Mouse (Mus musculus) ZHBTc4 (cell line): Measurements from ENCODE around the gene Prl3d2.
"Not testable (repeated sequence)": the region's sequence is repeated elsewhere in the genome, so short reads cannot be mapped to it uniquely, and the experiment has no call there.

Experiments used
- DNase-seq: peaks from one replicate; pipeline ENCODE4 v3.0.0-alpha.2; 2011; ENCODE audit warnings: low read depth, low spot score

Gene Prl3d2

GRCm38 (mm10) chr13:27121398-27121797 is at the start of gene Prl3d2:
Gene Prl3d2 (plus strand): TSS chr13:27121698.
- not testable (repeated sequence) for DNase-seq

DNA sequence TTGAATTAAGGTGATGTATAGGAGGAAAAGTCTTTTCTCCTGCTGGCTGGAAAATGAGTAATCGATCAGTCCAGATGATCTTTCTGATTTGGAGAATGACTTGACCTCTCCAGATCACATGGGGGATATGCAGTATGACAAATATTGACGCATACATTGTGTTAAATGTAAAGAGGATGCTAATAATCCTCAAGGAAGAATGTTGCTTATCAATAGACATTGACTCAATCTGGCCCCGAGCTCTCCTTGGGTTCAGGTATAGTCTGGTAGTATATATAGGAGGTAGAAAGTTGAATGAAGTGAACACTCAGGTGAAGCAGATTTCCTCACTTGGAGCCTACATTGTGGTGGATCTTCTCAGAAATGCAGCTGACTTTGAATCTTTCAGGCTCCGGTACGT is 27.6 kb upstream of the Prl3d2 start, which contains the start of gene Prl3d1:
Gene Prl3d1, plus strand, starts transcription at position 301 of the 400 bp plus-strand sequence.
- not testable (repeated sequence) for DNase-seq

- DNase-seq, result no peak
Measured at GRCm38 (mm10) chr13:27148264-27148663, 26.8 kb downstream of the Prl3d2 start.

GRCm38 (mm10) chr13:27156490-27156889 is 35.0 kb downstream of the Prl3d2 start, which contains the start of gene Prl3d3:
Gene Prl3d3 (plus strand): TSS chr13:27156790.
- DNase-seq, result not testable (repeated sequence)
